Mouse (Mus musculus) right cerebral cortex, postnatal 25 days (tissue): ENCODE data around the gene Gm6890.
"Not testable (repeated sequence)": the region's sequence is repeated elsewhere in the genome, so short reads cannot be mapped to it uniquely, and the experiment has no call there.

Experiments used
- DNase-seq: peaks from one replicate; pipeline ENCODE4 v3.0.0; 2022

Gene Gm6890

GRCm38 (mm10) chrX:74740627-74741026 is at the start of gene Gm6890:
Gm6890 (plus strand) TSS chrX:74740927.
- not testable (repeated sequence) for DNase-seq

- not testable (repeated sequence) for DNase-seq
Measured at GRCm38 (mm10) chrX:74726195-74726594, 14.5 kb upstream of the Gm6890 start.

- DNase-seq: not testable (repeated sequence)
Measured at GRCm38 (mm10) chrX:74770715-74771114, 30.0 kb downstream of the Gm6890 start.
